Mouse (Mus musculus): ENCODE results near the gene Olfr1564. TPM values are rescaled to one million over a fixed set of nuclear protein-coding genes. Genes with fewer than 3 reads are reported as not detected.

Olfr1564 gene
- polyA plus RNA-seq, 1 experiment: not detected

Other genes with a start within 250 kb of the Olfr1564 start
- gene Zfp952, start 228.6 kb downstream of the Olfr1564 start, polyA plus RNA-seq (2012; rRNA removed): 2.9 TPM in 2 replicates
- gene Zfp763, start 188.3 kb downstream of the Olfr1564 start, polyA plus RNA-seq (2012; rRNA removed): 0.26 and 0.34 TPM in 2 replicates
- gene 4921501E09Rik, start 153.6 kb downstream of the Olfr1564 start, polyA plus RNA-seq (2012; rRNA removed): not detected in 2 replicates
- gene Zfp563, start 132.4 kb downstream of the Olfr1564 start, polyA plus RNA-seq (2012; rRNA removed): 0.48 and 0.69 TPM in 2 replicates
- not detected in 2 replicates for gene Morc2b, start 82.0 kb downstream of the Olfr1564 start, polyA plus RNA-seq (2012; rRNA removed)
- gene Olfr55, start 53.2 kb downstream of the Olfr1564 start, polyA plus RNA-seq (2012; rRNA removed): not detected in 2 replicates
- gene Olfr239, start 30.4 kb downstream of the Olfr1564 start, polyA plus RNA-seq (2012; rRNA removed): not detected in 2 replicates
- gene Zfp955a, start 33.5 kb upstream of the Olfr1564 start, polyA plus RNA-seq (2012; rRNA removed): 0.38 and 0.44 TPM in 2 replicates
- gene Olfr63, start 43.0 kb upstream of the Olfr1564 start, polyA plus RNA-seq (2012; rRNA removed): not detected in 2 replicates
- 0.86 and 0.92 TPM in 2 replicates for gene Zfp955b, start 67.9 kb upstream of the Olfr1564 start, polyA plus RNA-seq (2012; rRNA removed)
- gene Zfp81, start 137.2 kb upstream of the Olfr1564 start, polyA plus RNA-seq (2012; rRNA removed): 0.58 and 0.78 TPM in 2 replicates
- gene Zfp101, start 173.0 kb upstream of the Olfr1564 start, polyA plus RNA-seq (2012; rRNA removed): 0.92 and 1.1 TPM in 2 replicates
- 0.06 and 0.09 TPM in 2 replicates for gene Actl9, start 211.2 kb upstream of the Olfr1564 start, polyA plus RNA-seq (2012; rRNA removed)

All from spleen, adult 2 months (tissue).